ENCODE assay signal across 9 mouse cellular contexts in the genomic region with DNA sequence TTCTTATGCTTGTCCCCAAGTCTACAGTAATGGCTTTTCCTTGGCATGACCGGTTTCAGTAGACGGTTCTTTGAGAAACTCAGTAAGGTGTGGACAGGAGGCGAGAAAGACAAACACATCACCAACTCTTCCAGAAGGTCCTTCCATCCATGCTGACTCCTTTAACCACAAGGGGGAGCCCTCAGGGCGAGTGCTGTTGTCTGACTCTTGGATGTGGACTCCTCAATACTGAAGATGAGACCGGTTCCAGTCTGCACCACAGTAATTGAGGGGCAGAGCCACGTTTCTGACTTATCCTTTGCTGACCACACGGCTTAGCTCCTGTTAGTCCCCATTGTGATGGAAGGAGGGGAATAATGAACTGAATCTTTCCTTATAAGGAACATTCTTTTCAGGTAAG. TPM values are rescaled to one million over a fixed set of nuclear protein-coding genes. Genes with fewer than 3 reads are reported as not detected.
DNase-seq lines count a peak whose midpoint lies in the region; ATAC-seq and TF ChIP-seq lines count a peak whose summit lies in the region.
"Had no signal": no experiment of that assay in that cellular context is flagged by ENCODE, and none has a peak within 500 bp of the region (broad histone marks: within the 10 kb centered on the region; RNA-seq: fewer than 3 reads in every experiment).

No protein-coding gene starts in this region.

- H3K4me2 ChIP-seq in hindbrain, postnatal 0 days (ENCODE audit: low read depth, low read length): no peak overlapping the region
- H3K4me2 ChIP-seq in liver, embryonic 14.5 days (ENCODE audit: low read depth): no peak overlapping the region
- H3K4me2 ChIP-seq: hindbrain, embryonic 15.5 days had no signal

- H3K27me3 ChIP-seq in hindbrain, postnatal 0 days (ENCODE audit: insufficient read depth, low read length): no peaks in the 10 kb centered on the region
- H3K27me3 ChIP-seq in liver, embryonic 14.5 days (ENCODE audit: control insufficient read depth, insufficient read depth, low read length): no peaks in the 10 kb centered on the region; the same call in 1 of the 2 replicates
- H3K27me3 ChIP-seq: hindbrain, embryonic 15.5 days had no signal

- H3K4me1 ChIP-seq in ES-E14 (ENCODE audit: control insufficient read depth in 2 of 2, insufficient read depth in 2 of 2, low read length in 2 of 2, poor library complexity in 1 of 2): peaks cover 3 to 4% of the 10 kb centered on the region in 2 experiments; a peak in 1 of 4 replicates
- 0 out of 2 replicates have a peak, but pooled peaks cover 8% of the 10 kb centered on the region for H3K4me1 ChIP-seq in hindbrain, postnatal 0 days (ENCODE audit: insufficient read depth, low read length)
- peaks cover 0 to 7% of the 10 kb centered on the region in 2 experiments; a peak in 2 of 4 replicates for H3K4me1 ChIP-seq in liver, embryonic 14.5 days (replicated peaks; ENCODE audit: control insufficient read depth in 2 of 2, insufficient read depth in 2 of 2, low read length in 1 of 2)

- H3K27ac ChIP-seq in ES-E14 (ENCODE audit: insufficient read depth, low read depth, low read length, poor library complexity, severe bottlenecking): no peak overlapping the region
- H3K27ac ChIP-seq in hindbrain, postnatal 0 days: no peak overlapping the region
- no peak overlapping the region for H3K27ac ChIP-seq in liver, embryonic 14.5 days
- H3K27ac ChIP-seq: hindbrain, embryonic 15.5 days had no signal

- H3K4me3 ChIP-seq in ES-E14 (ENCODE audit: insufficient read depth in 1 of 2, low read depth in 1 of 2, low read length in 2 of 2, poor library complexity in 1 of 2, severe bottlenecking in 1 of 2): no peak overlapping the region
- H3K4me3 ChIP-seq in hindbrain, postnatal 0 days (ENCODE audit: low read length): no peak overlapping the region
- no peak overlapping the region for H3K4me3 ChIP-seq in liver, embryonic 14.5 days (ENCODE audit: insufficient read depth in 1 of 2, low read depth in 2 of 2, low read length in 2 of 2)
- H3K4me3 ChIP-seq: hindbrain, embryonic 15.5 days had no signal

- TF ChIP-seq CTCF in hindbrain, postnatal 0 days (IDR thresholded peaks at IDR 0.05; ENCODE audit: low read depth): peak; percentile 79
- peak; percentile 86 for TF ChIP-seq CTCF in liver, embryonic 14.5 days (IDR thresholded peaks at IDR 0.05; ENCODE audit: low read depth)

- no peaks in the 10 kb centered on the region for H3K36me3 ChIP-seq in ES-E14 (ENCODE audit: control insufficient read depth, insufficient read depth, low read length, poor library complexity, severe bottlenecking)
- H3K36me3 ChIP-seq in hindbrain, postnatal 0 days (ENCODE audit: insufficient read depth, low read length): no peaks in the 10 kb centered on the region
- no peaks in the 10 kb centered on the region for H3K36me3 ChIP-seq in liver, embryonic 14.5 days (replicated peaks; ENCODE audit: control insufficient read depth, insufficient read depth, low read depth)
- H3K36me3 ChIP-seq: hindbrain, embryonic 15.5 days had no signal

- WGBS in hindbrain, postnatal 0 days: 46% methylated on average over 7 of the region's 7 CpGs
- 19% methylated on average over 7 of the region's 7 CpGs for WGBS in liver, embryonic 14.5 days (ENCODE audit: insufficient replicate concordance)

- in situ Hi-C loops in ES-E14 (cut with MboI; ENCODE audit: low sequenced_read_pairs in 2 of 2, unreplicated experiment in 2 of 2): loop anchor here in 1 of 2 experiments (25.0 kb wide), 1 partner anchor 179 kb away; no protein-coding TSS in a partner anchor

- peak; percentile 79; the same call in 1 of the 2 replicates for ATAC-seq in cerebellum, adult (ENCODE audit: insufficient number of reproducible peaks, low FRiP score, low TSS enrichment)
- no peak for ATAC-seq in hindbrain, postnatal 0 days
- no peak for ATAC-seq in liver, embryonic 14.5 days (ENCODE audit: insufficient read depth)

- H3K9ac ChIP-seq in ES-E14 (ENCODE audit: insufficient read depth, low read depth, low read length, poor library complexity, severe bottlenecking): no peak overlapping the region
- H3K9ac ChIP-seq in hindbrain, postnatal 0 days (replicated peaks; ENCODE audit: low read length): no peak overlapping the region
- H3K9ac ChIP-seq in liver, embryonic 14.5 days (replicated peaks): no peak overlapping the region
- H3K9ac ChIP-seq: hindbrain, embryonic 15.5 days had no signal

- DNase-seq in A20 (ENCODE audit: low read depth, low spot score) (peak; percentile 54), ES-E14 (ENCODE audit: low read depth, low spot score) (peak; percentile 73)
- DNase-seq in frontal cortex, postnatal 10 days (ENCODE audit: low spot score in 2 of 2): peak; percentile 23 to 40
- DNase-seq in hindbrain, postnatal 0 days (ENCODE audit: low spot score): peak; percentile 65
- DNase-seq in liver, embryonic 14.5 days (ENCODE audit: low read depth in 3 of 3, low spot score in 3 of 3): peak in 2 of 3 experiments; percentile 26 to 28
- peak; percentile 78 to 80 for DNase-seq in right cerebral cortex, adult 2 months (ENCODE audit: low spot score in 2 of 2)
- peak; percentile 68 for DNase-seq in urinary bladder, postnatal 25 days (ENCODE audit: low spot score)

- no peaks in the 10 kb centered on the region for H3K9me3 ChIP-seq in ES-E14 (ENCODE audit: control insufficient read depth, insufficient read depth, low read depth, low read length)
- no peaks in the 10 kb centered on the region for H3K9me3 ChIP-seq in hindbrain, postnatal 0 days (ENCODE audit: low read length)
- H3K9me3 ChIP-seq in liver, embryonic 14.5 days (ENCODE audit: control insufficient read depth, low read length): no peaks in the 10 kb centered on the region
- H3K9me3 ChIP-seq: hindbrain, embryonic 15.5 days had no signal

- no peak for TF ChIP-seq EP300 in liver, embryonic 14.5 days (IDR thresholded peaks at IDR 0.05; ENCODE audit: low read depth)

TF ChIP-seq in ES-E14, 5 proteins besides CTCF, POLR2A, EP300 and RAD21:
- TF ChIP-seq ZNF384 (IDR thresholded peaks at IDR 0.05; ENCODE audit: low read depth, low read length) (no peak), ZC3H11A (IDR thresholded peaks at IDR 0.05; ENCODE audit: borderline replicate concordance, low read depth, low read length) (0 out of 2 replicates have a peak, but pooled peaks have one; percentile 38)

RNA-seq across cellular contexts. Expression of a gene that starts 1.2 kb away (rescaled TPM):
- 14.2 and 16.5 TPM in 2 replicates for total RNA-seq in ES-E14 (2012; rRNA removed)
- 2.3 and 3.1 TPM in 2 replicates for total RNA-seq in hindbrain, postnatal 0 days (2014; rRNA removed)
- 1.8 and 2.0 TPM in 2 replicates for polyA plus RNA-seq in hindbrain, postnatal 0 days (2015; fragmentation: Nextera tagmentation; extraction: Ambion mirVana)
- 0.56 and 0.70 TPM in 2 replicates for polyA plus RNA-seq in liver, embryonic 14.5 days (2012; rRNA removed)
- 0.45 and 0.57 TPM in 2 replicates for polyA plus RNA-seq in liver, embryonic 14.5 days (2014; fragmentation: Nextera tagmentation; extraction: Ambion mirVana)

RNA-seq across cellular contexts. Expression of a gene that starts 30.5 kb away (rescaled TPM):
- total RNA-seq in ES-E14 (2012; rRNA removed): 5.4 and 5.9 TPM in 2 replicates
- 2.6 and 2.7 TPM in 2 replicates for total RNA-seq in hindbrain, postnatal 0 days (2014; rRNA removed)
- polyA plus RNA-seq in hindbrain, postnatal 0 days (2015; fragmentation: Nextera tagmentation; extraction: Ambion mirVana): 3.1 and 3.2 TPM in 2 replicates
- polyA plus RNA-seq in liver, embryonic 14.5 days (2012; rRNA removed): 0.68 and 0.73 TPM in 2 replicates
- polyA plus RNA-seq in liver, embryonic 14.5 days (2014; fragmentation: Nextera tagmentation; extraction: Ambion mirVana): 1.7 and 1.9 TPM in 2 replicates

Comparison
In these comparisons a context has a peak if more than half of its experiments do, and no peak if none do; other contexts are left out.
1. DNase-seq: peak in every context shown above with its lines; median percentile 79 in right cerebral cortex, adult 2 months; 73 in ES-E14; 68 in urinary bladder, postnatal 25 days; 65 in hindbrain, postnatal 0 days; 54 in A20; 32 in frontal cortex, postnatal 10 days; 27 in liver, embryonic 14.5 days.